Mouse (Mus musculus) intestine, postnatal 0 days (tissue): ENCODE results near the gene Gm21680. TPM values are rescaled to one million over a fixed set of nuclear protein-coding genes. Genes with fewer than 3 reads are reported as not detected.
"Not testable (repeated sequence)": the region's sequence is repeated elsewhere in the genome, so short reads cannot be mapped to it uniquely, and the experiment has no call there.

Experiments used
- ATAC-seq: fragments of 200-750 bp; cut with Nextera tagmentation; 2 replicates; pipeline ENCODE4 v1.8.0; 2017; ENCODE audit warnings: mild to moderate bottlenecking, moderate TSS enrichment, moderate library complexity
- H3K27ac ChIP-seq: fragments of 300-500 bp; sonication (generic); 2 replicates; pipeline ENCODE4 v1.5.1; 2014; ENCODE audit warnings: mild to moderate bottlenecking, low read depth, low read length, moderate library complexity
- H3K27me3 ChIP-seq: fragments of 300-500 bp; sonication (generic); replicated peaks from 2 replicates; pipeline ENCODE4 v1.6.1; 2014; ENCODE audit warnings: low read length, mixed read lengths; ENCODE audit not compliant: control insufficient read depth, insufficient read depth
- H3K36me3 ChIP-seq: fragments of 300-500 bp; sonication (generic); 2 replicates; pipeline ENCODE4 v1.6.1; 2014; ENCODE audit warnings: mild to moderate bottlenecking, moderate library complexity; ENCODE audit not compliant: control insufficient read depth, insufficient read depth
- H3K4me1 ChIP-seq: fragments of 300-500 bp; sonication (generic); replicated peaks from 2 replicates; pipeline ENCODE4 v1.6.1; 2014; ENCODE audit warnings: antibody characterized with exemption, low read length, mixed read lengths; ENCODE audit not compliant: control insufficient read depth, insufficient read depth
- H3K4me2 ChIP-seq: fragments of 300-500 bp; sonication (generic); replicated peaks from 2 replicates; pipeline ENCODE4 v1.6.1; 2014; ENCODE audit warnings: low read depth, mild to moderate bottlenecking, moderate library complexity
- H3K4me3 ChIP-seq: fragments of 300-500 bp; sonication (generic); 2 replicates; pipeline ENCODE4 v1.5.1; 2014; ENCODE audit warnings: low read depth, low read length
- H3K9ac ChIP-seq: fragments of 300-500 bp; sonication (generic); 2 replicates; pipeline ENCODE4 v1.6.1; 2014; ENCODE audit warnings: mild to moderate bottlenecking, low read depth, low read length
- H3K9me3 ChIP-seq: fragments of 300-500 bp; sonication (generic); 2 replicates; pipeline ENCODE4 v1.6.1; 2016; ENCODE audit warnings: mixed run types; ENCODE audit not compliant: control insufficient read depth
- WGBS: fragments of 180-500 bp; shearing (Covaris S2); extraction: QIAGEN DNeasy Blood & Tissue Kit; methylation state at CpG from one replicate; pipeline ENCODE4 v1.1.7; 2014; 5-methylcytosine and 5-hydroxymethylcytosine counted together
- polyA plus RNA-seq: library from polyadenylated mRNA; unstranded; fragments of >200 nt; fragmentation: Nextera tagmentation; extraction: Ambion mirVana; gene quantifications from 2 replicates; pipeline ENCODE4 v1.2.1, GENCODE M21; 2015

Gene Gm21680
- polyA plus RNA-seq, 1 experiment from 2014 or later = not detected

DNA sequence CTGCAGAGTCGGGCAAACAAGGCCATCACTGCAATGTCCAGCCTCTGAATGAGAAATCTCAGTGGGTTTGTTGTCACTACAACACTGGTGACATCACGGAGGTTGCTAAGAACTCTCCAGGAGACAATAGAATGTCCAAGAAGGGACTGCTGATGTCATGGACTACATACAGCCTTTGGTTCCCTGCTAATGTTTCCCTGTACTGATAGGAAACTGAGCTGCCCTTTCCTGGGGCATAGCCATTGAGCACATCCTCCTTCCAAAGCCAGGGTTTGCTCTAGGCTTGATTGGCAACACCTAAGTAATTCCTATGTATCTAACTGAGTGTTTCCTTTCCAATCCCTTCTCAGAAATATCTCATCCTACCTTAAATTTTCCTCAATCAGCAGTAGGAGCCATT is 30.2 kb downstream of the Gm21680 start, which contains the start of gene Gm21663:
TSS of gene Gm21663 (minus strand) at position 101 of the 400 bp plus-strand sequence.
- not testable (repeated sequence) for H3K9me3 ChIP-seq, H3K27me3 ChIP-seq, H3K27ac ChIP-seq, H3K4me1 ChIP-seq, H3K36me3 ChIP-seq, ATAC-seq, H3K4me2 ChIP-seq, H3K4me3 ChIP-seq, H3K9ac ChIP-seq
- 48% methylated on average over 2 of the region's 2 CpGs for WGBS

Other genes with a start within 250 kb of the Gm21680 start
- 1.4 and 1.7 TPM in 2 replicates for gene Actr3b, start 212.7 kb downstream of the Gm21680 start, polyA plus RNA-seq
- not detected in 2 replicates for gene Gm21663, start 30.3 kb downstream of the Gm21680 start, polyA plus RNA-seq
- not detected in 2 replicates for gene Gm21671, start 18.2 kb downstream of the Gm21680 start, polyA plus RNA-seq
- gene Gm21698, start 16.0 kb upstream of the Gm21680 start, polyA plus RNA-seq = not detected in 2 replicates
- not detected in 2 replicates for gene Gm1979, start 32.1 kb upstream of the Gm21680 start, polyA plus RNA-seq
- gene Gm5862, start 50.3 kb upstream of the Gm21680 start, polyA plus RNA-seq = not detected in 2 replicates
- not detected in 2 replicates for gene Speer4a, start 66.9 kb upstream of the Gm21680 start, polyA plus RNA-seq
- not detected in 2 replicates for gene Gm7347, start 85.9 kb upstream of the Gm21680 start, polyA plus RNA-seq
- gene Gm10471, start 116.6 kb upstream of the Gm21680 start, polyA plus RNA-seq = not detected in 2 replicates
- not detected in 2 replicates for gene 5031410I06Rik, start 132.7 kb upstream of the Gm21680 start, polyA plus RNA-seq
- not detected in 2 replicates for gene Gm10220, start 148.8 kb upstream of the Gm21680 start, polyA plus RNA-seq